Mouse (Mus musculus) cerebellum, adult 2 months (tissue): ENCODE measurements at regions not wholly inside any gene's neighbourhood (a gene's known extent, or its start where the extent isn't known, plus 50 kb on each side); places are given as distances from the start of the nearest gene placed in this dataset.

Experiments used
- CTCF ChIP-seq: fragments of 200-500 bp; IDR thresholded peaks from 2 replicates; pipeline ENCODE4 v1.5.1; 2011; ENCODE audit warnings: low read depth, mild to moderate bottlenecking, control low read depth, low read length, moderate library complexity, borderline replicate concordance; ENCODE audit not compliant: insufficient read depth
- POLR2A ChIP-seq: fragments of 200-500 bp; IDR thresholded peaks from 2 replicates; pipeline ENCODE4 v1.6.1; 2011; ENCODE audit warnings: low read length, control low read depth, borderline replicate concordance; ENCODE audit not compliant: insufficient read depth

DNA sequence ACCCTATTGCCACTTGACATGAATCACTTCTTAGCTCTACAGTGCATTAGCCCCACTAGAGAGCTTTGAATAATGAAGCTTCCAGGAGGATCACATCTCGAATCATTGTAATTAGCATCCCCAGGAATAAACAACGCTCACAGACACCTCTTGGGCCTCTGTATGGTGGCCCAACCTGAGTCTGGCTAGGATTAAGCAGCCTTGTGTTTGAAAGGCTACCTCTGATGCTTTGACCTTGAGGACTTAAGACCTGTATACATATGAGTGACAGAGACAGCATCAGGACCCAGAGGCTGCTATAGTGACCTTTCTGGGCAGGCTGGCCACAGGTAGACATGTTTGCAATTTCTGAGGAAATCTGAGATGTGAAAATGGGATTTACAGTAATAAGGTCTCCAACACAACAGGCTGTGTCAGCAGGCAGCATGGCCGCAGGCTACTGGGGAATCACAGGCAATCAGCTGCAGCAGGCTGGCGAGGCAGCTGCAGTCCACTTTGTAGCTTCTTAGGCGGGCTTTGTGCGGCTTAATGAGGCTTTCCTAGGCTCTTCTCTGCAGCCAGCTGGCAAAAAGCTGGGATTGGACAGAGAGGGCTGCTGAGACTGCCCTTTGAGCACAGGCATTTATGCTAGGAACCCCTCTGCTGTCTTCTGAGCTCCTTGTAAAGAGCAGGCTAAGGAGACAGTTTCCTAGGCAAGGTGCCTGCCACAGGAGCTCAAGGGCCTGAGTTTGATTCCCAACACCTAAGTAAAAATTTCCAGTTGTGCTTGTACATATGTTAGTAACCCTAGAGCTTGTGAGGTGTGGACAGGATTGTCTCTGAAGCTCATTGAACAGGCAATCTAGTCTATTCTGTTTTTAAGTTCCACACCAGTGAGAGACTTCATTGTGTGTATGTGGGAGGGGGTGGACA, 768.1 kb upstream of the Auts2 start:
- TF ChIP-seq POLR2A (no peak), CTCF (no peak)
